Mouse (Mus musculus) stomach, postnatal 0 days (tissue): Measurements from ENCODE around the gene Efna5.

Source experiments
- CTCF ChIP-seq: IDR thresholded peaks from 2 replicates; pipeline ENCODE4 v1.5.1; 2016; ENCODE audit warnings: antibody characterized with exemption, low read depth, mild to moderate bottlenecking, moderate library complexity
- EP300 ChIP-seq: optimal IDR thresholded peaks from 2 replicates; pipeline ENCODE3; 2016; ENCODE audit warnings: antibody characterized with exemption

DNA sequence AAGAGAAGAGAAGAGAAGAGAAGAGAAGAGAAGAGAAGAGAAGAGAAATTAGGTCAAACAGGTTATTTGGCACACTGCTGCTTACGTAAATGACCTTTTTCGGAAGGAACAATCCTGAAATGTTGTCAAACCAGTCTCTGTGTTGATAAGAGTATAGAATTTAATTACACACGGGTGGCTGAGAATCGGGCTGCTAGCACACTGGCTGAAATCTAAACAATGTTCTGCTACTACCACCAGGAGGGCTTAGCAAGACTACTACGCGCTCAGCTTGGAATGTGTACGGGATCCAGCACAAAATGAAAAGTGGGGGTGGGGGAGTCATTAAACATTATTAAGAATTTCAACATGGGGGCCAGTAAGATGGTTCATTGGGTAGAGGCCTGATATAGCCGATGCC is 190.9 kb downstream of the Efna5 start:
- TF ChIP-seq CTCF (peak; percentile 58), EP300 (no peak)
